Mouse (Mus musculus) adrenal gland, adult 2 months (tissue): ENCODE measurements around the gene Commd6. TPM values are rescaled to one million over a fixed set of nuclear protein-coding genes. Genes with fewer than 3 reads are reported as not detected.

Source experiments
- DNase-seq: peaks from one replicate; pipeline ENCODE4 v3.0.0; 2021
- long read RNA-seq: library from polyadenylated mRNA; stranded (forward); transcript quantifications from one replicate; pipeline ENCODE4 v2.0.0, GENCODE M21; 2021
- polyA plus RNA-seq: library from polyadenylated mRNA; depleted of rRNA; stranded (reverse); fragments of >200 nt; gene quantifications from 2 replicates; pipeline ENCODE4 v1.2.3, GENCODE M21; 2012; rRNA removed
- total RNA-seq, 2 experiments: library from RNA; stranded (reverse); gene quantifications; 2 replicates each; pipeline ENCODE4 v1.2.3; 2021

Gene Commd6
- total RNA-seq (10 to 100 TPM; 99.7 to 99.8 TPM), polyA plus RNA-seq (19.7 and 36.4 TPM in 2 replicates)
- long read RNA-seq, transcript Commd6-203 (3 exons, 519 nt): major isoform, 6 of 10 reads
- long read RNA-seq, partial matches to known transcripts: 0 of 10 reads
- long read RNA-seq, other reads (novel, unspliced or antisense): 4 of 10 reads

- peak; percentile 94 for DNase-seq
Observed at GRCm38 (mm10) chr14:101640153-101640843, at the start of gene Commd6. Gene Commd6 (minus strand): TSS chr14:101640686.

- no peak for DNase-seq
Observed at GRCm38 (mm10) chr14:101688406-101688805, 47.9 kb upstream of the Commd6 start.

- DNase-seq: no peak
Observed at GRCm38 (mm10) chr14:101687696-101688095, 47.2 kb upstream of the Commd6 start.

GRCm38 (mm10) chr14:101672226-101672625 lies 31.7 kb upstream of the Commd6 start:
- DNase-seq: no peak

- no peak for DNase-seq
Observed at GRCm38 (mm10) chr14:101668626-101669025, 28.1 kb upstream of the Commd6 start.

GRCm38 (mm10) chr14:101666536-101666935 lies 26.1 kb upstream of the Commd6 start:
- DNase-seq: no peak

GRCm38 (mm10) chr14:101666056-101666455 lies 25.6 kb upstream of the Commd6 start:
- no peak for DNase-seq

- no peak for DNase-seq
Observed at GRCm38 (mm10) chr14:101664274-101664673, 23.8 kb upstream of the Commd6 start.

GRCm38 (mm10) chr14:101661654-101662412 lies 21.3 kb upstream of the Commd6 start:
- no peak for DNase-seq

GRCm38 (mm10) chr14:101656307-101656706 lies 15.8 kb upstream of the Commd6 start:
- no peak for DNase-seq

GRCm38 (mm10) chr14:101654526-101654909 lies 14.0 kb upstream of the Commd6 start:
- no peak for DNase-seq

GRCm38 (mm10) chr14:101653581-101654525 lies 13.4 kb upstream of the Commd6 start, which contains the start of gene Uchl3:
Gene Uchl3 (plus strand): TSS chr14:101653967.
- DNase-seq: peak; percentile 96

GRCm38 (mm10) chr14:101652571-101652970 lies 12.1 kb upstream of the Commd6 start:
- peak; percentile 10 for DNase-seq

GRCm38 (mm10) chr14:101650551-101650950 lies 10.1 kb upstream of the Commd6 start:
- no peak for DNase-seq

- DNase-seq: no peak
Observed at GRCm38 (mm10) chr14:101644948-101645347, 4.5 kb upstream of the Commd6 start.

GRCm38 (mm10) chr14:101637381-101637780 lies 3.1 kb downstream of the Commd6 start:
- no peak for DNase-seq

- DNase-seq: no peak
Observed at GRCm38 (mm10) chr14:101635765-101636164, 4.7 kb downstream of the Commd6 start.

GRCm38 (mm10) chr14:101630548-101630947 lies 9.9 kb downstream of the Commd6 start:
- no peak for DNase-seq

GRCm38 (mm10) chr14:101617680-101618079 lies 22.8 kb downstream of the Commd6 start:
- DNase-seq: no peak

GRCm38 (mm10) chr14:101616178-101616577 lies 24.3 kb downstream of the Commd6 start:
- DNase-seq: no peak

- DNase-seq: no peak
Observed at GRCm38 (mm10) chr14:101613206-101613605, 27.3 kb downstream of the Commd6 start.

GRCm38 (mm10) chr14:101610701-101611100 lies 29.8 kb downstream of the Commd6 start:
- no peak for DNase-seq
